Mouse (Mus musculus): Measurements from ENCODE around the gene Mettl21a. TPM values are rescaled to one million over a fixed set of nuclear protein-coding genes. Genes with fewer than 3 reads are reported as not detected.

Mettl21a gene
- total and polyA plus RNA-seq, 3 experiments: 18.4 to 38.8 (median 25.7) TPM

GRCm38 (mm10) chr1:64625214-64625613, 8.2 kb upstream of the Mettl21a start:
- TF ChIP-seq TCF12 (IDR thresholded peaks at IDR 0.05; ENCODE audit: low read depth, low read length) (no peak), CHD2 (IDR thresholded peaks at IDR 0.05; ENCODE audit: low read length) (no peak), ZNF384 (IDR thresholded peaks at IDR 0.05; ENCODE audit: low read depth, low read length) (no peak), USF1 (IDR thresholded peaks at IDR 0.05; ENCODE audit: low read depth, low read length) (no peak), RCOR1 (conservative IDR thresholded peaks at IDR 0.05; ENCODE audit: low read depth, low read length) (no peak), RAD21 (IDR thresholded peaks at IDR 0.05; ENCODE audit: low read depth, low read length) (no peak)
- in situ Hi-C loops (cut with MboI; ENCODE audit: low pct_ligation_motif_present, low pct_unique_long_range_greater_than_20kb, low sequenced_read_pairs) (no loop called here), dilution Hi-C loops (cut with MboI; ENCODE audit: extremely low pct_ligation_motif_present, extremely low pct_unique_long_range_greater_than_20kb, low sequenced_read_pairs) (no loop called here)
- no peak for DNase-seq (ENCODE audit: extremely low read depth)
- Histone ChIP-seq H3K79me2 (replicated peaks; ENCODE audit: control insufficient read depth, extremely low read depth, insufficient read depth, poor library complexity, severe bottlenecking) (no peaks in the 10 kb centered on the region), H3K9me3 (replicated peaks; ENCODE audit: low read length) (no peaks in the 10 kb centered on the region), H3K4me1 (ENCODE audit: control insufficient read depth in 1 of 2, insufficient read depth in 2 of 2) (no peaks in the 10 kb centered on the region), H3K9ac (ENCODE audit: insufficient read depth, low read depth) (no peak overlapping the region), H3K4me2 (ENCODE audit: insufficient read depth, low read depth, poor library complexity, severe bottlenecking) (no peak overlapping the region), H3K27ac (ENCODE audit: insufficient read depth, low read depth) (no peak overlapping the region), H3K4me3 (replicated peaks in 1 of 3; ENCODE audit: low read depth in 2 of 3, low read length in 2 of 3, poor library complexity in 1 of 3) (no peak overlapping the region), H3K27me3 (replicated peaks) (no peaks in the 10 kb centered on the region), H3K36me3 (replicated peaks in 1 of 2; ENCODE audit: control insufficient read depth in 1 of 2, insufficient read depth in 1 of 2, low read length in 1 of 2) (peaks cover 0 to 8% of the 10 kb centered on the region in 2 experiments)

DNA sequence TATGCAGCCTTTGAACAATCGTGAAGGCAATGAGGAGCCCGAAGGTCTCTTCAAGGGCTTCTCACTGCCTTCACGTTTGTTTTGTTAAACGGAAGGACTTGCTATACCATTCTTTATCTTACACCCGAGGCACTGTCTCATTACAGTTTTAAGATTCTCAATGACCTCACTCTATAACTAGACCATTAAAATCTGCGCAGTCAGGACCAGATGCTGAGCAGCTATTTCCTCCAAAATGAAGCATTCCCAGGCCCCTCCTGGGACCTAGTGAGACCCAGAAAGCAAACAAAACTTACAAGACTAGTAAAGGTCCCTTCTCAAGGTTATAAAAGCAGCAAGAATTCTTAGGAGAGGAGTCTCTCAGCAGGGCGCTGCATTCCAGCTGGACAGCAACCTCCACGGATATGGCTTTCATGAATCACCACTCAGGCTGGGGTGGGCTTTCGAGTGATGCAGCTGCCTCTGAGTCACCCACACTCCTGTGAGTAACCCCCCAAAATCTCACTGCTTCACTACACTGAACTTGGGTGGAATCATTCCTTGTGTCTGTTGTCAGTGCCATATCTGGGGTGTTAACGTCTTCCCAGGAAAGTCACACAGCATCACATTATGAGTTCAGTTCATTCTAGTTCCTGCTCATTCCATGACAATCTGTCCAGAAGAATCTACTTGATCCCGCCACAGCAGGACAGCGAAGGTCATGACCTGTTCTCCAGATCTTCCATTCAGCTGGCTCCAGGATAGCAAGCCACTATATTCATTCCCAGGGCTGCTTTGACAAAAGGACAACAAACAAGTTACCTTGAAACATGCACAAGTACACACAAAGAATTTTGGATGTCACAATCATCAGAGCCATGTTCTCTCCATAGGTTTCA, 6.8 kb upstream of the Mettl21a start:
- Histone ChIP-seq H3K9ac (ENCODE audit: insufficient read depth, low read depth) (no peak overlapping the region), H3K4me1 (ENCODE audit: control insufficient read depth in 1 of 2, insufficient read depth in 2 of 2) (peaks cover 0 to 9% of the 10 kb centered on the region in 2 experiments; a peak in 2 of 4 replicates), H3K4me2 (ENCODE audit: insufficient read depth, low read depth, poor library complexity, severe bottlenecking) (no peak overlapping the region), H3K27me3 (replicated peaks) (no peaks in the 10 kb centered on the region), H3K27ac (ENCODE audit: insufficient read depth, low read depth) (no peak overlapping the region), H3K79me2 (replicated peaks; ENCODE audit: control insufficient read depth, extremely low read depth, insufficient read depth, poor library complexity, severe bottlenecking) (no peaks in the 10 kb centered on the region), H3K9me3 (replicated peaks; ENCODE audit: low read length) (no peaks in the 10 kb centered on the region), H3K4me3 (replicated peaks in 1 of 3; ENCODE audit: low read depth in 2 of 3, low read length in 2 of 3, poor library complexity in 1 of 3) (no peak overlapping the region), H3K36me3 (replicated peaks in 1 of 2; ENCODE audit: control insufficient read depth in 1 of 2, insufficient read depth in 1 of 2, low read length in 1 of 2) (peaks cover 0 to 13% of the 10 kb centered on the region in 2 experiments)
- dilution Hi-C loops (cut with MboI; ENCODE audit: extremely low pct_ligation_motif_present, extremely low pct_unique_long_range_greater_than_20kb, low sequenced_read_pairs) (no loop called here), in situ Hi-C loops (cut with MboI; ENCODE audit: low pct_ligation_motif_present, low pct_unique_long_range_greater_than_20kb, low sequenced_read_pairs) (no loop called here)
- DNase-seq (ENCODE audit: extremely low read depth): no peak
- TF ChIP-seq CHD1 (IDR thresholded peaks at IDR 0.05; ENCODE audit: low read depth, low read length) (no peak), MAX (IDR thresholded peaks at IDR 0.05; ENCODE audit: low read length) (no peak), MXI1 (IDR thresholded peaks at IDR 0.05; ENCODE audit: low read depth, low read length) (no peak), ELF1 (IDR thresholded peaks at IDR 0.05; ENCODE audit: low read depth, low read length) (no peak), NELFE (IDR thresholded peaks at IDR 0.05; ENCODE audit: low read depth, low read length) (no peak), MAFK (IDR thresholded peaks at IDR 0.05; ENCODE audit: insufficient replicate concordance, low read length) (no peak), TCF12 (IDR thresholded peaks at IDR 0.05; ENCODE audit: low read depth, low read length) (no peak), UBTF (IDR thresholded peaks at IDR 0.05; ENCODE audit: low read depth, low read length) (no peak), JUN (IDR thresholded peaks at IDR 0.05; ENCODE audit: insufficient read depth, low read depth, low read length) (no peak), PAX5 (IDR thresholded peaks at IDR 0.05; ENCODE audit: low read length) (no peak), ZKSCAN1 (IDR thresholded peaks at IDR 0.05; ENCODE audit: borderline replicate concordance, low read depth, low read length) (no peak), POLR2A (IDR thresholded peaks at IDR 0.05; ENCODE audit: low read depth, low read length) (no peak), HCFC1 (IDR thresholded peaks at IDR 0.05; ENCODE audit: low read depth, low read length) (no peak), CTCF (conservative IDR thresholded peaks at IDR 0.05 in 1 of 2, IDR thresholded peaks at IDR 0.05 in 1 of 2; ENCODE audit: low read depth in 2 of 2, low read length in 2 of 2) (no peak), MAZ (IDR thresholded peaks at IDR 0.05; ENCODE audit: low read depth, low read length) (no peak), USF1 (IDR thresholded peaks at IDR 0.05; ENCODE audit: low read depth, low read length) (no peak), TBP (conservative IDR thresholded peaks at IDR 0.05; ENCODE audit: low read depth, low read length) (no peak), ZMIZ1 (IDR thresholded peaks at IDR 0.05; ENCODE audit: low read depth, low read length) (no peak), GABPA (IDR thresholded peaks at IDR 0.05; ENCODE audit: insufficient replicate concordance, low read depth, low read length) (no peak)

Measured in CH12.LX (cell line).